Mouse (Mus musculus): ENCODE measurements around the gene Adam23.

Gene Adam23

GRCm38 (mm10) chr1:63484646-63485045 lies 39.0 kb downstream of the Adam23 start:
- DNase-seq (ENCODE audit: low spot score in 2 of 2), result no peak

DNA sequence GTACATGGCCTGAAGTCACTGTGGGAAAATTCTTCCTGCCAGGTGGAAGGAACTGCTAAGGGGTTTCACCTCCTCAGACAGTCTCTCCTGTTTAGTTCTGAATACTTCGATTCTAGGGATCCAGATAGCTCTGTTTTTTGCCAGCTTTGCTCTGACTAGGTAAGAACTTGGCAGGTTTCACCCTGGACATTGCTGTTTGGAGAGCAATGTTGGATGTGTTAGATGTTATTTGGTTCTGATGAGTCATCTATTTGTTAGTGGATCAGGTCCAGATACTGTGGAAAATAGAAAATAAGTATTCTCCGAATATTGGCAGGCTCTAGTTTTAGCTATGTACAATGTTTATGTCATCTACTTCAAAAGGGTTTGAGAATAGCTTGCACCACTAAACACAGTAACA lies 41.0 kb downstream of the Adam23 start:
- no peak for DNase-seq (ENCODE audit: low spot score in 2 of 2)

- DNase-seq (ENCODE audit: low spot score in 2 of 2), result no peak
Measured at GRCm38 (mm10) chr1:63491001-63491400, 45.3 kb downstream of the Adam23 start.

GRCm38 (mm10) chr1:63493325-63493724 lies 47.6 kb downstream of the Adam23 start:
- no peak for DNase-seq (ENCODE audit: low spot score in 2 of 2)

DNA sequence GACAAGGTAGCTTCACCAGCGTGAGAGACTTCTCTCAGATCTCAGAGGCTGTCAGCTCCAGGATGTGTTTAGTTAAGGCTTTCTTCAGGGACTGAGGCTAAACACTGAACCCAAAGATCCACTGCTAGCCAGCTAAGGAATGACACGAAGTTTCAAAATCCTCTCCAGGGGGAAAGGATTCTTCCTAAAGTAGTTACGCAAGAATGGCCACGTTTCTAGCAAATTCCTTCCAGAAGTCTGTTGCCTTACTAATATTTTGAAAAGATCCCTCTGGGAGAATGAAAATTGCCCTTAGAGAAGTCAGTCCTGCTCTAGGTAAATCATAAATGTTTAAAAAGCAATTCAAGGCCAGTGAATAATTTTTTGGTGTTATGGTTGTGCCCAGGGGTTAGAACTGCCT lies 61.7 kb downstream of the Adam23 start:
- DNase-seq (ENCODE audit: low spot score in 2 of 2), result no peak

DNA sequence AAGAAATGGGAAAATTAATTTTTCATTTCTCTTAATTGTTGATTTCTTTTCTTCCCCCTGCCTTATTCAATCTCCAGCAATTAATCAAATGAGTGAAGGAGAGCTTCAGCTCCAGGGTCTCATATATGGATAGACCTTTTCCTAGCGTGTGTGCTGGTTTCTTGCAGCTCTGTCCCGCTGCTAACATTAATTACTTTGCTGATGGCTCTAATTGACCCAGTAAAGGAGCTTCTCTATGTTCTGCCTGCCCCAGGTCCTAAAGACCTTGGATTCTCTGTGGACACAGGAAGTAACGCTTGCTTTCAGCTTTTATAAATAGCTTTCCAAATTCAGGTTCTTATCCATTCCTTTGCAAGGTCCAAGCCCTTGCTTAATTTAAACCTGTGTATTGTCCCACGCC lies 63.1 kb downstream of the Adam23 start:
- no peak for DNase-seq (ENCODE audit: low spot score in 2 of 2)

DNA sequence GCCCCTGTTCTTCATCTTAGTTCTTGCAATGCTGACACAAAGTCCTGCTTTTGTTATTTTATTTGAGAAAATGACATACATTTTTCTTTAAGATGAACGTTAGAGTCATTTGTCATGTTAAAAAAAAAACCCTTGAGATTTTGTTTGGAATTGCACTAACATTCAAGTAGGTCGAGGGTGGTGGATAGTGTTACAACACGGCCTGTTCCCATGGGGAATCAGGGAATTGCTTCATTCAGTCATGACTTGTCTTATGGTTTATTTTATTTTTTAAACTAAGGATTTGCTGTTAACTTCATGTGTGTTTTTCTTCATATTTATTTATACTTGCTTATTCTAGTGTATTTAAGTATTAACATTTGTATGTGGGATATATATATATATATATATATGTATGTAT lies 65.7 kb downstream of the Adam23 start:
- DNase-seq (ENCODE audit: low spot score in 2 of 2), result no peak

- DNase-seq (ENCODE audit: low spot score in 2 of 2), result no peak
Measured at GRCm38 (mm10) chr1:63517800-63518199, 72.1 kb downstream of the Adam23 start.

DNA sequence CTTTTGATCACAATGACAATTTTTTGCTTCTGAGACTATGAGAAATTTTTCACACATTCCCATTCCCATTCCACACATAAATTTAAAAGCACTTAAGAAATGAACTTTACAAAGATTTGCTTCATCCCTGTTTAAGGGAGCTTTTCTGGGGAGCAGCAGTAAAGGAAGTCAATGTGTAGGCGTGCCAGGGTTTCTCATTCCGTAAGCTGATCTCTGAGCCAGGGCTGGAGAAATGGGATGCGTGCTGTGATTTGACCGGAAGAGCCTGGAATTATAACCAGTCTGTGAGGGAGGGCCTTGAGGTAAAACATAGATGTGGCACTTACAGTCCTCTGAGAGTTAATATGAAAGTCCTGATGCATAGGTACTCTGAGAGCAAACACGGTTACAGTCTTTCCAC lies 73.1 kb downstream of the Adam23 start:
- no peak for DNase-seq (ENCODE audit: low spot score in 2 of 2)

DNA sequence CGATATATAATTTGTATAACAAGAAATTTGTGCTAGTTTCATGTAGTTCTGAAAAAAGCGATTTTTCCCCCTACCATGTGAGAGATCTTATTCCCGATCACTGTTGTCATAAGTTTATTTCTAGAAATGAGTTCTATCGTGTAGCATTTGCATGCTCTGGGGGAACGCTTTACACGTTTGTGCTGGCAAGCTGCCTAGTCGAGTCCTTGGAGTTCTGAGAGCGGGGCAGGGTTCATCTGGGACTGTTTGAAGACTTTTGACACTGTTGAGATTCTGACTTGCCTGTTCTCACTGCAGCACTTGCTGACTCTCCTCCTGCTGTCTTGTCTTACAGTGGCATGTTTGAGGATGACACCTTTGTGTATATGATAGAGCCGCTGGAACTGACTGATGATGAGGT lies 84.2 kb downstream of the Adam23 start:
- DNase-seq (ENCODE audit: low spot score in 2 of 2), result no peak

- no peak for DNase-seq (ENCODE audit: low spot score in 2 of 2)
Measured at GRCm38 (mm10) chr1:63534271-63534827, 88.7 kb downstream of the Adam23 start.

DNA sequence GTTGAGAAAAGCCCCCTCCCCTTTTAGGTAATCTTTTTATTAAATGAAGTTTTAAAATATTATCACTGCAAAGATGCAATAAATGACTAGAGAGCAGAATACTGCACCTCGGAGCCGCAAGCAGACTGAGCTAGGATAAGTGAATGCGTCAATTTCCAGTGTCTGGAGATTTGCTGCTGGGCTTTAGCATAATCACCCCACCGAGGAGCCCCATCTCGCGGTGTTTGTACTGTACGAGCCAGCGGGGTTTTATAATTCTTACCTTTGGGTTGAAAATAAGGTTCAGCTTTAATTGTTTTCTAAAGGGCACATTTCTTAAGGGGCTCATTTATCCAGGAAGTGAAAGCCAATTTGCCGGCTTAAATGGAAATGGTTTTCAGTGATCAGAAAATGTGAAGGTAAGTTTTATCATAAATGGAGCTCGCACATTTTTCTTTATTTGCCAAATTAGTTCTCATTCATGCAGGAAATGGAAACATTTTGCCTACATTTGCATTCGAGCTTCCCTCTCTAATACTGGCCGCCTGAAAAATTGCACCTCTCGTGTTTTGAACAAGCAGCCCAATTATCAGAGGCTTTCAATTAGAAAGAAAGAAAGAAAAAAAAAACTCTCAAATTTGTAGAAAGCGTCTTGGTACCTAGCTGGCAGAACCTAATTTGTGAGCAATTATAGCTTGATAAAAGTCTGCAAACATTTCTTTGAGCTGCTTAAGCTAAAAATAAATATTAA lies 94.4 kb downstream of the Adam23 start:
- DNase-seq (ENCODE audit: low spot score in 2 of 2), result no peak

- DNase-seq (ENCODE audit: low spot score in 2 of 2), result no peak
Measured at GRCm38 (mm10) chr1:63544122-63544521, 98.4 kb downstream of the Adam23 start.

DNA sequence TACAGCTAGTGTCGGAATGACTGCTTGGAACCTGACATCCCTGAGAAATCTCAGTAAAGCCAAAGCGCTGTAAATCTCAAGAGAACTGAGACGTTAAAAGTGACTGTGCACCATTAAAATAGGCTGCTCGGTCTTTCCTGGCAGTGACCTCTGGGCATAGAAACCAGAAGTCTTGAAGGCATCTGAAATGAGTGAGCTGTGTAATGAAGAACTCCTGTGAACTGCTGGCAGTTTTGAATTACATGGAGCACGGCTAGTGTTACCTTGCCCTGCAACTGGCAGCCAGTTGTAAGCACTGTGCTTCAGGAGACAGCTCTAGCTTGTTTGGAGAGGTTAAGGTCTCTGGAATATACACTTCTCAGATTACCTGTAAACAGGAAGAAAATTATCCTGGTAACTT lies 107.3 kb downstream of the Adam23 start:
- DNase-seq (ENCODE audit: low spot score in 2 of 2), result no peak

- DNase-seq (ENCODE audit: low spot score in 2 of 2), result no peak
Measured at GRCm38 (mm10) chr1:63561772-63562520, 116.3 kb downstream of the Adam23 start.

GRCm38 (mm10) chr1:63563928-63564327 lies 118.2 kb downstream of the Adam23 start:
- DNase-seq (ENCODE audit: low spot score in 2 of 2), result no peak

DNA sequence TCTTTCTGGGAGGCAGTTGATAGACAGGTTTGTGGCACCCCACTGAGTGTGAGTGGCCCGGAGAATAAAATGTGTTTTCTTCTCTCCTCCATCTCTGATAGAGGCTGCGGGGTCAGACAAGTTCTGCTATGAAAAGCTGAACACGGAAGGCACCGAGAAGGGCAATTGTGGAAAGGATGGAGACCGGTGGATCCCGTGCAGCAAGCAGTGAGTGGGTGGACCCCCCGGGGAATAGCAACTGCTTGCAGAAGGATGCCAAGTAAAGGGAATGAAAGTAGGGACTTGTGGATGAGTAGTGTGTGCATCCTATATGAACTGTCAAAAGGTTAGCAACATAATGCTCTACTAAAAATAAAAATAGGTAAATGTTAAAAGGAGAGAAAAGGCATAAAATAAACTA lies 120.8 kb downstream of the Adam23 start:
- no peak for DNase-seq (ENCODE audit: low spot score in 2 of 2)

DNA sequence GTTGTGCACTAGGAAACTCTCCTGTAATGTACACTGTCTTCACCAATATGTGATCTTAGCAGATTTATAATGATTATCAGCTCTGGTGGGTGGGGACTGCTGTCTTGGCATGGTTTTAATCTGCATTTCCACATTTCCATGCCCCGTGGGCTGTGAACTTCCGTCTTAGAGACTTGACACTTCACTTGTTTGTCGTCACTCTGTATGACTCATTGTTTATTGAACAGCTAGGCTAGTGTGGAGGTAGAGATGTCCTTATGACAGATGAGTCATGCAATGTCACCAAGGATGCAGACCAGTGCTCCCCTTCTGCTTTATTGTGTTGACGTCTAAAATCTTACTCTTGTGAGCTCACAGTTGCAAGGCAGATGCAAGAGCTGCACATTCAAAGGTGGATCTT lies 121.3 kb downstream of the Adam23 start:
- no peak for DNase-seq (ENCODE audit: low spot score in 2 of 2)

GRCm38 (mm10) chr1:63572229-63572628 lies 126.5 kb downstream of the Adam23 start:
- no peak for DNase-seq (ENCODE audit: low spot score in 2 of 2)

- DNase-seq (ENCODE audit: low spot score in 2 of 2), result no peak
Measured at GRCm38 (mm10) chr1:63573432-63573831, 127.7 kb downstream of the Adam23 start.

DNA sequence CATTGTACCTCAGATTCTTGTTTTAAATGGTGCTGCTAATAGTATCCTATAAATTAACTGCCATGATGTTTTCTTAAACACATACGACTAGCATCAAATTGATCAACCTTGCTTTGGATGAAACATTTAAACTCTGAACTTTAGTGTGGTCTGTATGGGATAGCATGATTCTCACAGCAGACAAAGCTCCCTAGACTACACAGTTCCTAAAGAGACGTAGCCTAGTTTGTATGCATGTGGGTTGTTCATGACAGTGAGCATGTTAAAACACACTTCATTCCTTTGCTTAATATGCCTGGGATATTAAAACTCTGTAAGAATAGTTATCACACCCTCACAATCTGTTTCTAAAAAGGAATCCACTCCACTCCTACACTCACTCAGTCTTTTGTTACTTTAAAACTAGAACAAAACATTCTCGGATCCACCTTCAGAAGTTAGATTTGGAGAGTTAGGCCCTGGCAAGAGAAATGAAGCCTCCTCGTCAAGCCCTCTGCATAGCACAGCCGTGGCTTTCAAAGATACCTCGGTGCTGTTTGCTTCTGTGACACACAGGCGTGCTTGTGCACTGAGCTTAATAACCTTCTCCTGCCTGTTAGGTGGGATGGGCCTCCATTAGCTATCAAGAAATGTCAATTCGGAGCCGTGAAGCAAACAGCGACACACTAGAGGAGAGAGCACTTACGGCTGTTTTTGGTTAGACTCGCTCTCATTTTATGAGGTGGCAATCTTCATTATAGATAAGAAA lies 128.3 kb downstream of the Adam23 start:
- no peak for DNase-seq (ENCODE audit: low spot score in 2 of 2)

- DNase-seq (ENCODE audit: low spot score in 2 of 2), result no peak
Measured at GRCm38 (mm10) chr1:63576803-63577202, 131.1 kb downstream of the Adam23 start.

All from natural killer cell, adult 2 months (primary cell).